Mouse (Mus musculus) heart, adult 2 months (tissue): ENCODE results near the gene Ier5l.

ENCODE experiments used
- CTCF ChIP-seq: fragments of 200-600 bp; IDR thresholded peaks from 2 replicates; pipeline ENCODE4 v1.8.1; 2022; ENCODE audit warnings: antibody characterized with exemption, mild to moderate bottlenecking, moderate library complexity
- POLR2A ChIP-seq: fragments of 200-500 bp; IDR thresholded peaks from 2 replicates; pipeline ENCODE4 v1.6.1; 2011; ENCODE audit warnings: mild to moderate bottlenecking, low read depth, low read length, control low read depth; ENCODE audit not compliant: insufficient read depth

- TF ChIP-seq CTCF (no peak; the same call in 1 of the 2 replicates), POLR2A (no peak)
Observed at GRCm38 (mm10) chr2:30473431-30474031, 488 bp downstream of the Ier5l start.
